Mouse (Mus musculus) cerebellum, postnatal 10 days (tissue): ENCODE measurements around the gene Mpv17l2.

ENCODE experiments used
- DNase-seq, 2 experiments: peaks; one replicate each; pipeline ENCODE4 v3.0.0; 2021; ENCODE audit warnings: mixed read lengths in 2 of 2

The Mpv17l2 gene

GRCm38 (mm10) chr8:70748246-70749096 is 12.3 kb downstream of the Mpv17l2 start:
- no peak for DNase-seq

DNA sequence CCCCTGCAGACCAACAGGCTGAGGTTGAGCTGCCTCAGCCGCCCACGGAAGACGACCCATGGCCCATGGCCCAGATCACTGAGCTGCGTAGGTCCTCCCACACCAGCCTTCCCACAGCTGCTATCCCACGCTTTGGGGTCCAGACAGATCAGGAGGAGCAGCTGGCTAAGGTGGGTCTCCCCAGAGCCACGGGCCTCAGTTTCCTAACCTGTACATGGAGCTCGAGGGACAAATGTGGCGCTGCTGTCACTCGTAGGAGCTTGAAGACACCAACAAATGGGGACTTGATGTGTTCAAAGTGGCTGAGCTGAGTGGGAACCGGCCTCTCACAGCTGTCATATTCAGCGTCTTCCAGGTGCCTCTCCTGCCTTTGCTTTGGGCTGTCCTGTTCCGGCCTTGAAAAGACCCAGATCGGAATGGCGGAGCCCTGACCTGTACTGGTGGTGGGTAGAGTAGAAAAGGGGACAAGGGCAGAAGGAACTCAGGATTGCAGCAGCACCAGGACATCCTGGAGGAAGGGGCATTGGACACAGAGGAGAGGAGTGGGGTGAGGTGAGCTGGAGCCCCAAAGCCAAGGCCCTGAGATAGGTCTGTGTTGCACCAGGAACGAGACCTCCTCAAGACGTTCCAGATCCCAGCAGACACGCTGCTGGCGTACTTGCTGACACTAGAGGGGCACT is 13.4 kb downstream of the Mpv17l2 start:
- DNase-seq: no peak

DNA sequence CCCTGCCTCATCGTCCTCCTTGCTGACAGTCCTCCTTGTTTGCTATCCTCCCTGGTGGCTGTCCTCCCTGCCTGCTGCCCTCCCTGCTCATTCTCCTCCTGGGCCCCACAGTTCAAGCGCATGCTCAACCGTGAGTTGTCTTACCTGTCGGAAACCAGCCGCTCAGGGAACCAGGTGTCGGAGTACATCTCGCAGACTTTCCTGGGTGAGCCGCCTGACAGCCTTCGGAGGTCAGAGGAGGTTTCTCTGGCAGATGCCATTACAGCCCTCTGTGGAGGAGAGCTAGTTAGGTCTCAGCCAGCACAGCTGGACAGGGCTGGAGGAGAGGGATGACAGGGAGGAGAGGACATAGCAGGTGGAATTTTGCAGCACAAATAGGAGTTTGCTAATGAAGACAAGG is 14.1 kb downstream of the Mpv17l2 start:
- no peak for DNase-seq

GRCm38 (mm10) chr8:70745691-70746220 is 15.0 kb downstream of the Mpv17l2 start:
- DNase-seq: no peak

- DNase-seq: no peak
Measured at GRCm38 (mm10) chr8:70744806-70745205, 15.9 kb downstream of the Mpv17l2 start.

- DNase-seq: peak; percentile 63 to 75
Measured at GRCm38 (mm10) chr8:70743656-70744590, 16.8 kb downstream of the Mpv17l2 start.

GRCm38 (mm10) chr8:70742981-70743655 is 17.6 kb downstream of the Mpv17l2 start:
- no peak for DNase-seq

GRCm38 (mm10) chr8:70742176-70742575 is 18.6 kb downstream of the Mpv17l2 start:
- no peak for DNase-seq

GRCm38 (mm10) chr8:70741661-70742060 is 19.1 kb downstream of the Mpv17l2 start:
- DNase-seq: no peak

DNA sequence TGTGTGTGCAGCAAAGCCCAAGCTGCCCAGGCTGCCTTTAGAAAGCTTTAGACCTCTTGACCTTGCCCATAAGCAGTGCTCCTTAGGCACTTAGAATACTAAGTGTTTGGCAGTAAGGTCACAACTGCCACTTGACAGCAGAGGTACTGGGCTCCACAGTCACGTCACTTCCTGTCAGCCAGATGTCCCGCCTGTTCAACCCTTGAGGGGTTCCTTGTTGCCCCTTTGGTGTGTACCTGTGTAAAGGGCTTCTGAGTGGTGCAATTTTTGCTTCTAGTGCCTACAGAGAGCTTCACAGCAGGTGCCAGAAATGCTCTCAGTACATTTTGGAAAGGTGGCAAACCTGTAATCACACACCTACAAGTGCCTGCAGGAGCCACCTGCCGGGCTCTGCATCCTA is 22.5 kb downstream of the Mpv17l2 start:
- DNase-seq: no peak

DNA sequence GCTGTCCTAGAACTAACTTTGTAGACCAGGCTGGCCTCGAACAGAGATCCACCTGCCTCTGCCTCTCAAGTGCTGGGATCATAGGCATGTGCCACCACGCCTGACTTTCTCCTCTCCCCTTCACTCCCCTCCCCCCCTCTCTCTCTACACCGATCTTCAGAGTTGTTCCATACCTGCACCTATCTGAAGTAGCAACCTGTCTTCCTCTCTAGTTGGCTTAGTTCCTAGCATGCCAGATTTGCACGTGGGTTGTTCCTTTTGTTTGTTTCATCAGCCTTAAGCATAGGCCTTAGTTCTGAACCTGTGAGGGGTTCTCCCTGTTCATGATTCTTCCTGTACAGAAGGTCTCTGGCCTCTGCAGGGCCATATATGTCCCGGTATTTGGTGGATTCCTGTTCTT is 23.0 kb downstream of the Mpv17l2 start:
- DNase-seq: no peak

GRCm38 (mm10) chr8:70730956-70731355 is 29.8 kb downstream of the Mpv17l2 start:
- no peak for DNase-seq

GRCm38 (mm10) chr8:70729808-70730475 is 30.8 kb downstream of the Mpv17l2 start:
- DNase-seq: no peak

- no peak for DNase-seq
Measured at GRCm38 (mm10) chr8:70726721-70727120, 34.0 kb downstream of the Mpv17l2 start.

GRCm38 (mm10) chr8:70725792-70726447 is 34.8 kb downstream of the Mpv17l2 start:
- DNase-seq: peak in 1 of 2 experiments; percentile 29

DNA sequence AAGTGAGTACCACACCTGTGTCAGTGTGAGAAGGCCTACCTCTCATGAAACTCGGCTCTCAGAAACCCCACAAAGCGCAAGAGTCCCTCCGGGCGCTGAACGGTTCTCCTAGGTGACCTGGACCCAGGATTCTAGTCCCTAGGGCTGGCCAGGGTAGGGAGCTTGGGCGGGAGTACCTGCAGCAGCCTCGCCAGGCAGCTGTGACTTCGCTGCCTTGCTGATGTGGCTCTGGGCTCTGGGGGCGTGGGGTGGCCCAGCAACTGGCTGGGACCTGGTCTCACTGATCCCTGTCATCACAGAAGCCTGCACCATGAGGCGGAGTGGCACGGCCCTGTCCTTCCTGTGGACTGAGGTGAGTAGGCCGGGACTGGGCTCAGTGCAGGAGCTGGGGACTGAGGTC is 36.5 kb downstream of the Mpv17l2 start:
- no peak for DNase-seq

DNA sequence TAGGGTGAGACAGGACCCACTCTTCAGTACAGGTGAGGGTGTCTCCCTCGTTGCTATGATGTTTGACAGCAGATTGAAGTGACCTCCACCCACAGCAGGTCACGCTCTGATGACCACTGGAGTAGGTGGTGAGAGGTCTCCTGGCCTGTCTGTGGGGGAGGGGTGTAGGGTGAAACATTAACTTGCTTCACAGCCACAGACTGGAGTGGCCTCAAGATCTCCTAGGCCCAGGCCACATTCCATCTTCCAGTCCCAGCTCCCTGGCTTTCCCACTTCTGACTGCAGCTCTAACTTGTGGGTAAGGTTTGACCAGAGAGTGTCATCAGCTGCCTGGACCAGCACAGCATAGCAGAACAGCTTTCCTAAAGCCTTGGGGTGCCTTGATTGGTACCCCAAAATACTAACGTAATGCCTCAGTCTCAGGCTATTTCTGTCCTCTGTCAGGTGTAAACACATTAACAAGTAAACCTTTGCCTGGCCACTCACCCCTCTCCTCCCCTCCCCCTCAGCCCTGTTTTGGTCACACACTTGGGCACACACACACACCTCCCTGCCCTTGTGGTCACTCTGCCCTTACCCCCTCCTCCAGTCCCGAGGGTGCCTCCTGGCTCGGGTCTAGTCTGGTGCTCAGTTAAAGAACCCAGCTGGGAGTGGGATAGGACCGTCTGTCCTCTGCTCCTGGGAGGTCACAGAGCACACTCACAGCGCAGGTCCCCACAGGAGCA is 37.1 kb downstream of the Mpv17l2 start, which contains the start of gene Pde4c:
Gene Pde4c, plus strand, starts transcription at position 235 of the 725 bp plus-strand sequence.
- DNase-seq: peak; percentile 3 to 5

- peak in 1 of 2 experiments; percentile 16 for DNase-seq
Measured at GRCm38 (mm10) chr8:70721601-70722000, 39.1 kb downstream of the Mpv17l2 start.

DNA sequence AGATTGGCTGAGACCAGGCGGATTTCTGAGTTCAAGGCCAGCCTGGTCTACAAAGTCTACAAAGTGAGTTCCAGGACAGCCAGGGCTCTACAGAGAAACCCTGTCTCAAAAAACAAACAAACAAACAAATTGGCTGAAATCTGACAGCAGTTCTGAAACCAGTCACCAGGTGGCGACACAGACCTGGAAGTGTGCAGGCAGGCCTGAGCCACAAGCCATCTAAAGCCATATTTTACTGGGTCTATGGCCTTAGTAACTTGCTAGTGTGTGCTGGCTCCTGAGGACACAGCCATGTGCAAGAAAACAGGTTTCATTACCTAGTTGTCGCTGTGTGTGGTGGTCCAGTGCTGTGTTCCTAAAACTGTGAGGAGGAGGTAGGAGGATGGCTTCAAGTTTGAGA is 40.0 kb downstream of the Mpv17l2 start:
- peak; percentile 88 to 94 for DNase-seq

GRCm38 (mm10) chr8:70719796-70720270 is 40.9 kb downstream of the Mpv17l2 start:
- DNase-seq: peak; percentile 19 to 23
